Mouse (Mus musculus) activated CD4-positive, CD25-positive, alpha-beta regulatory T cell, adult 4 months (primary cell): ENCODE results near the gene Slc6a5. TPM values are rescaled to one million over a fixed set of nuclear protein-coding genes. Genes with fewer than 3 reads are reported as not detected.
"Not testable (repeated sequence)": the region's sequence is repeated elsewhere in the genome, so short reads cannot be mapped to it uniquely, and the experiment has no call there.

Source experiments
- ATAC-seq: one replicate; pipeline ENCODE4 v1.8.0; 2017
- polyA plus RNA-seq, 2 experiments: library from polyadenylated mRNA; unstranded; fragments of 100-300 nt; shearing (Covaris generic); gene quantifications; one replicate each; pipeline ENCODE4 v1.2.1; 2017

Slc6a5 gene
- polyA plus RNA-seq, 2 experiments from 2014 or later = not detected

DNA sequence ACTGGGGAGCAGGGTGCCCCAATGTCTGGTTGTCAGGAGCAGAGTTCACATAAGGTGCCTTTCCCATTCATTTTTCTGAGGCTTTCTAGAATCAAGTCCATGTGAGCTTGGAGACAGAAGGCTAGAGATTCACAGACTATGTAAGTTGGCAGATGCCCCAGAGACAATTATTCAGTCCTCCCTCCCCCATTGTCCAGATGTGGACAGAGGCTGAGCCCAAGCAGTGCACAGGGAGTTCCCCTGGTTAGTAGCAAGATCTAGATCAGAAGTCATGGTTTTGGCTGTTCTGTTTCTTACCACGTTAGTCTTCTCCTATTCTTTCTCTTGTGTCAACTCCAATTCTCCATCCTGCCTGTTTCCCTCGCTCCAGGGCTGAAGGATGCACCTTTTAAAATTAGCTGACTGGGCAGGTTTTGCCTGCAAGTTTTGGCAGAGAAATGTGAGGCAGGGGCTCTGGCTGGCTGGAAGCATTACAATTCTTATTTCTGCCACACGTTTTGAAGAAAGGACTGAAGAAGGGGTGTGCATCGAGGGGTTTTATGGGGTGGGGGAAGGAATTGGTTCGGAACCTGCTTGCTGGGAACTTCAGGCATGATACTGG is 3.9 kb downstream of the Slc6a5 start:
- ATAC-seq = no peak

DNA sequence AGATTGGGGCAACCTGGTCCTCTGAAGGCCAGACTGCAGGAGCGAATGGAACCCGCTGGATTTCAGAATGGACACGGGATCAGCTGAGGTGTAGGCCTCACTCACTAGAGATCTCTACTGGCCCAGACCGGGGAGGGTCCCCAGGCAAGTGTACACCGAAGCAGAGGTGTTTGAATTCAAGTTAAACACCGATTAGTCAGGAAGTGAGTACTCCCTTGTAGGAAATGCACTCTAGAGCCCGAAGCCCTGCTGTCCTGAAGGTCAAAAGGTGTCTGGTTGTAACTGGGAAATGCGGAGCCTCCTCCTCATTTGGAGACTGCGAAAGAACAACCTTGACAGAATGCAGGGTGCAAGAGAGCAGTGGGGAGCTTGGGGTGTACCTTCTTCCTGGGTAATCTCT is 5.0 kb downstream of the Slc6a5 start:
- ATAC-seq = no peak

DNA sequence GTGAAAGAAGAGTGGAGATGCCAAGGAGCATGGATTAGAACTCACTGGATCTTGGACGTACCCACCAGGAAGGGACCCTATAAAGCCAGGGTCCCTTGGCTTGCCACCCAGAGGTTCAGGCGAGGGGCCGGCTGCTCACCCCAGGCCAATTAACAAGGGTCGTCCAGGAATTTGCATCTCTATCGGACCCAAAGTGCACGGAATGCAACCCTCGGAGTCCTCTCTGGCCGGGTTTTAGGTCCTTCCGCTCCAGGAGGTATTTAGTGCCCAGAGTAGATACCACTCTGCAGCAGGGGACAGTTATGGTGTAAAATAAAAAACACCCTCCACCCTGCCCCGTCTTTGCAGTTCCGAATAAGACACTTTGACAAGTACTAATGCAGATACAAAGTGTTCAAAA is 5.5 kb downstream of the Slc6a5 start:
- ATAC-seq = no peak

DNA sequence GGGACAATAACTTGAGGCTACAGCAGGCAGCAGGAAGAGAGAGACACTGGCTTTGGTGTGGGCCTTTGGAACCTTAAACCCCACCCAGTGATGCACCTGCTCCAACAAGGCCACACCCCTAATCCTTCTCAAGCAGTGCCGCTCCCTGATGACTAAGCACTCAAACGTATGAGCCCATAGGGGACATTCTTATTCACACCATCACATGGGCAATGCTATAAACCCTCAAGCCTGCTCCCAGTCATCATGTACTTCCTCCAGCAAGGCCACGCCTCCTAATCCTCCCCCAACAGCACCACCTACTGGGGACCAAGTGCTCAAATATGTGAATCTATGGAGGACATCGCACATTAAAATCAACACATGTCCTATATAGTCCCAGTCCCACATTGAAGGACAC is 9.5 kb downstream of the Slc6a5 start:
- ATAC-seq = no peak

DNA sequence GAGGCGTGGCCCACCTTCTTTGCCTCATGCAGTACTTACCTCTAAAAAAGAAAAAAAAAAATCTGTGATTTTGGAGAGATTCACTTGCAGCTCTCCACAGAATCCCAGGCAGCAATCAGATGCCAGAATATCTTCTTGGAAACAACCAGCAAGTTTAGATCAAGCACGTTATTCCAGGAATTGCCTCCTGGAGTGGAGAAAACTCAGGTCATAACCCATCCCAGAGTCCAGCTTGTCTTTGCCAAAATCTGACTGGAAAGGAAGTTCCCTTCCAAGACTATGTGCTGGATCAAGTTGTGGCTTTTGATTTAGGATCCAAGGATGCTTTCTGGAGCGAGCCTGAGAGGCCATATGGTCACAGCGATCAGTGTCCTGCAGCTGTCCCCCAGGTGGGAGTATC is 10.8 kb downstream of the Slc6a5 start:
- ATAC-seq = no peak

DNA sequence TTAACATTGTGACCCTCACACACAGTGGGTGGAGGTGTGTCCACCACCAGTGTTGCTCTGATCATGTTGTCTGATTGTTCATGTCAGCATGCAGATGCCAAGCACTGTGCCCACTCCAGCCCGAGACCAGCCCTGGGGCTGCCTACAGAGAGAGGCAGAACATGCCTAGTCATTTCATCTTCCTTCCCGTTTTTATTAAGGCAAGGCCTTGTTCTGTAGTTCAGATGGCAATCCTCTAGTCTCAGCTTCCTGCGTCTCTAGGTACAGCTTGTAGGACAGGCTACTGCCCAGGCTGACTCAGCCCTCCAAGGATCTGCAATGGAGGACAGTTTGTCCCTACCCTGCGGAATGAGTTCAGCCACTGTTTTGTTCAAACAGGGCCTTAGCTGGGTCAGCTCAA is 13.0 kb downstream of the Slc6a5 start:
- ATAC-seq = no peak

DNA sequence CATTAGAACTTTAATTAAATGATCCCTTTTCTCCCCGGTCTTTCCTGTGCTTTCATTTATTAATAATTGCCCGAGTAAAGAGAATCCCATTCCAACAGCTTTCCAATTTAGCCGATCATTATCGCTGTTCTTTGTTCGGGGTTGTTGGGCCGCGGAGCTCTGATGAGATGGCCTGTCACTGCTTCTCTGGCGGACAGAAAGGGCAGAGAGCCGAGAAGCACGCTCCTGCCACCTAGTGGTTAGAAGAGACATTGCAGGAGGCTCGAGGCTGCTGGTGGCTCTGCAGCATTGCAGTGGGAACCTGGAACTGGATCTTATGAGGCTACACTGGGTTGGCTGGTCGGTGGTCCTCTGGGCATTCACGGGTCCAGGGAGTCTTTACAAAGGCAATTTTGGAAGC is 13.4 kb downstream of the Slc6a5 start:
- peak; percentile 96 for ATAC-seq

DNA sequence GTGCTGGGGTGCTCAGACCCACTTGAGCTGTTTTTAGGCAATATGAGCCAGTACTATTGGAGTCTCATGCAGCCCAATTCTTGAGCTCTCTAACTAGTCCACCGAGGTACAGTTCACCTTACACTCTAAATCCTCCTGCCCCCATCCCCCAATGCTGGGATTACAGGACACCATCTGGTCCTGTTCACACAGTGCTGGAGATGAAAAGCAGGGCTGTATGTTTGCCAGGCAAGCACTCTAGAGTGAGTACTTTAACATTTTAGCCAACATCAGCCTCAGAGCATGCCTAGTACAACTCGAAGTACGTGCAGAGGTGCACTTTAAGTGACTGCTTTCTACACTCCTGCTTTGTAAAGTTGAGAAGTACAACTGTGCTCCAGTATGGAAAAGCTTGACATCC is 18.6 kb downstream of the Slc6a5 start:
- no peak for ATAC-seq

DNA sequence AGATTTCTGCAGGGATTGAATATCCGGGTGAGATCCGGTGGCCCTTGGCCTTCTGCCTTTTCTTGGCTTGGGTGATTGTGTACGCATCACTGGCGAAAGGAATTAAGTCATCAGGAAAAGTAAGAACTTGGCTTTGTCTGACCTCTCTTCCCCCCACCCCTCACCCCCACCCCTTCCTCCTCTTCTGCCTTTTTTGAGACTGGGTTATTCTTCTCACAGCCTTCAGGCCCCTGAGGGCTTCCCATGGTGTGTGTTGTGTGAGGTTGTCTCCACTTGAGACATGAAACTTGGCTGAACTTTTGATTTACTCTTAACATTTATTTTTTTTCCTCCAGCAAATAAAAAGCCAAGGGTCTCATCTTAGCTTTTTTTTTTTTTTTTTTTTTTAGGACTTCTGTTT is 20.1 kb downstream of the Slc6a5 start:
- no peak for ATAC-seq

DNA sequence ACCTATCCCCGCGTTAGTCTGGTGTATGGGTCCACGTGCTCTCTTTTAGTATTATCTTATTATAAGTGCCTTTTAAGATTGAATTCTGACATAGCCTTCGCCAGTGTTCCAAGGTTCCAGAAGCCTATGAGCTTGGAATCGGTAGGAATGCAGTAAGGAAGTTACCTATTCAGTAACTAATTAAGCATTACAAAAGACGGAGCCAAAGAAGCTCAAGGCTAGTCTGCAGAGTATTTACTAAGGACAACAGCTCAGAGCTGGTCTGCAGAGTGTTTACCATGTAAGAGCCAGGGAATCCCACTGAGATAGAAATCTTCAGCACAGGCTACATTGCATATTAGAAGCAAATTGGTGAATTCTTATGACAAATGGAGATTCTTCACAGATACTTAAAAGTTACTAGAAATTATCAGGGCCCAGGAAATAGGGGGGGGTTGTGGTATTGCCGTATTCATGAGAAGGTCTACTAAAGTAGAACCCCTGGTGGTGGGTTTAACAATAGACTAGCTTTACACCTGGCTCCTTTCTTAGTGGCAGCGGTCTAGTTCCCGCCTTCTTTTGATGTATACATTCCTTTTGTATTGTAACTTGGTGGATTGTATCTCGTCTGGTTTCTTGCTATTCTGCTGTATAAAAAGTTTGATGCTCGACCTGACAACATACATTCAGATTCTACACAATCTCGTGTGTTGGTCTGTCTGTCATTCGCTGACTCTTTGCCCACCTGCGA is 23.6 kb downstream of the Slc6a5 start:
- ATAC-seq = not testable (repeated sequence)

DNA sequence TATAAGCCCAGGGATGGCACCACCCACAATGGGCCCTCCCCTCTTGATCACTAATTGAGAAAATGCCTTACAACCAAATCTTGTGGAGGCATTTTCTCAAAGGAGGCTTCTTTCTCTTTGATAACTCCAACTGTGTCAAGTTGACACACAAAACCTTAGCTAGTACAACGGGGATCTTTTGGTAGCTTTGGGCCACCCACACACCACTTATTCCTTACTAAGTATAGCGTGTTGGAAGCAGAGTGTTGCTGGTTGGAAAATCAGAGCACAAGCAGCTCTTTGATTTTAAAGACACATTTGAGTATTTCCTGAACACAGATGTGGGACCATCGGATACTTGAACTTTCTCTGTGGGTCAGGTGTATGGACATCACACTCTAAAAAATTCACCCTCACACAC is 26.9 kb downstream of the Slc6a5 start:
- ATAC-seq = no peak

DNA sequence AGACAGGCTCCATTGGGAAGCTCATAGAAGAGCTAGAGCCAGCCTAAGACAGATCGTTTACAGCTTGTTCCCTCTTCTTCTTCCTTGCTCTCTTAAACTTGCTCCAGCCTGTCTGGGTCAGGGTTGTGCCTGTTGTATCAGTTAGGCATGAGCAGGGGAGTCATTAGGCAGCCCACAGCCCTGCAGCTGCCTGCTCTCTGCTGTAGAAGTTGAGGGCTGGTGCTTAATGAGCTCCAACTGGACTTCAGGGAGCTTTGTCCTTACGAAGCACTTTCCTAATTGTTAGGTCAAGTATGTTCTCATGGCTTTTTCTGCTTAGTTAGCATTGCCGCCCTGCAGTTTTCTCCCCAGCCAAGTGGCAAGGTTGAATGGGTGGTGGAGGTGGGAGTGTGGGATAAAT is 32.1 kb downstream of the Slc6a5 start:
- no peak for ATAC-seq

DNA sequence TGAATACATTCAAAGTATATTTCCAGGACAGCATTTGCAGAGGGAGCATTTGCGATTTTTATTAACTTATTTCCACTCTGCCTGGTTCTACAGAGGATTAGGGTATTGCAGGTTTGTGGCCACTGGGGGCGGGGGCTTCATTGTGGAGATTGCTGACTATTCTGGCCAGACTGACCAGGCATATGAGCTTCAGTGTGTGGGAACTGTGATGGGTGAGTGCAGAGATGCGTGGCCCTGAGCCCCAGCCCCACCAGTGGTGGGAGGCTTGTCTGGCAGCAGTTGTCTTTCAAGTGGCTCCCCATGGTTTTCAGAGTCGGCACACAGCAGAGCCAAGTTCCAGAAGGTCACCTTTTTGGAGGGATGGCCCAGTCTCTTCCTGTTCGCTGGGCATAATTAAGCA is 32.5 kb downstream of the Slc6a5 start:
- no peak for ATAC-seq

DNA sequence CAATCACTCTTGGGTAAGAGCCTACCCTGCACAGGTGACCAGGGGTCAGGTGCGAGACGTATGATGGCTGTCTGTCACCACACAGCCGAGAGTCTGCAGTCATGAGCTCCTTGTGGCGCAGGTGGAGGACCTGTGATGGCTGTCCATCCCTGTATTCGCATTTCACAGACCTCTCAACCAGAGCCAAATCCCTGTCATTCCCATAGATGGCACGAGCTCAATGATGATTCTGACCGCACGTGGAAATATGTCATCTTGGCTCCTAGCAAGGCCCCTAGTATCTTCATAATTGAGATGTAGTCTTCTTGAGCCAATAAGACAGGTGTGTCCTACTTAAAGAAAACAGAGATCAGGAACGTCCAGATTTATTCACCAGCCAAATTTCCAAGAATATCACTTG is 36.7 kb downstream of the Slc6a5 start:
- ATAC-seq = no peak

DNA sequence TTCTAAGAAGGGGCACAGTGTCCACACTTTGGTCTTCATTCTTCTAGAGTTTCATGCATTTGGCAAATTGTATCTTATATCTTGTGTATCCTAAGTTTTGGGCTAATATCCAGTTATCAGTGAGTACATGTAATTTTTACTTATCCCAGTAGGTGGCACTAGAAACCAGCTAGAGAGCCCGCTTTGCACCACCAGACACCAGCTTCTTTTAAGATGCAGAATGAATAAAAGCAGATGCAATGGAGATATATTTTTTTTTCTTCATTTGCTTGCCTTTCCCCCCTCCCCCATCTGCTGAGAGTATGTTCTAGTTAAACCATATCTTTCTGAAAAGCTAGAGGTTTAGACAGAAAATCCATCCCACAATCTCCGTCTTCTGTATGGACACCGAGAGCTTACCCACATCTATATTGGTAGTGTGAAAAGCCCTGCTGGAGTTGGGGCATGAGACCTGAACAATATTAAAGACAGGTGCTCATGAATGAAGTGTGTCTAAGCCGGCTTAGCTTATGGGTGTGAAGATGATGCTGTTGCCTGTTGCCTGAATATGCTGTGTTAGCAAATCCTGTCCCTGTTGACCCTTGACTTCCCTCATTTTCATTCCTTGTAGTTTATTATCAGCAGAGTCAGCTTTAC is 43.7 kb downstream of the Slc6a5 start:
- no peak for ATAC-seq

DNA sequence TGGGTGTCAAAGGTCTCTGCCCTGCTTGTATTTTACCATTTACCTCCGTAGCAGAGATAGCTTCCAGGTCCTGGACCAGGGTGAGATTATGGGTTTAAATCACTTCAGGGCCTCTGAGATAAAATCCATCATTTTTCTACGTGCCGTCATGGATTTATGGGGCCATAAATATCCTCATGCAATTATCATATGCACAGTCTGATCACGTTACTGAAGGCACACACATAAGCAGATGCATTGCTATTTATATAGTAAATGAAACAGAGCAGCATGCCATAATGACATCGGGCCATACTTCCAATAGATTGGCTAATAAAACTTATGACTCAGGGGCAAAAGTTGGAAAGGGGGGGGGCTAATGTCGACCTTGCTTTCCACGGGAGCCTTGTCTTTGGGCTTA is 44.9 kb downstream of the Slc6a5 start:
- no peak for ATAC-seq

DNA sequence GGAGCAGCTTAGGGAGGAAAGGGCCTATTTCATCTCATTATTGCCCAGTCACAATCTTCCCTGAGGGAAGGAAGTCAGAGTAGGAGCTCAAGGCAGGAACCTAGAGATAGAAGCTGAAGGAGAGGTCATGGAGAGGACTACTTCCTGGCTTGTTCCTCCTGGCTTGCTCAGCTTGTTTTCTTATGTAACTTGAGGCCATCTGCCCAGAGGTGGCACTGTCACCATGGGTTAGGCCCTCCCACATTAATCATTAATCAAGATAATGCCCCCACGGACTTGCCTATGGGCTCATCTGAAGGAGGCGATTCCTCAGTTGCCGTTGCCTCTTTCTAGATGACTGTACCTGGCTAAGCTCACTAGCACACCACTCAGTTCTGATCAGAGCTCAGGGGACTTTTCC is 47.2 kb downstream of the Slc6a5 start:
- no peak for ATAC-seq

DNA sequence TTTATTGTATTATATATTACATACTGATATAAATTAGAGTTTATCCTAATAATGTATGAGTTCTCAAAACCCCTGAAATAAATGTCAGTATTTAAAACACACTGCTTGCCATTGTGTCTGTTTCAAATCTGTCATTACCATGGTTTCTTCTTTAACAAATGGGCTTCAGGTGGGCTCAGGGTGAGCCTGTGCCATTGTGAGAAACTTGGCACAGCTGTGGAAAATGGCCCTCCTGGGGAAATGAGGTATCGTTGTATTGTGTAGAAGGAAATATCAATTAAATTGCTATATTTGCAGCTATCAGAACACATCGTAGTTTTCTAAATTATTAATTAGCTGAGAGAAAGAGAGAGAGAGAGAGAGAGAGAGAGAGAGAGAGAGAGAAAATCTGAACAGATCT is 53.8 kb downstream of the Slc6a5 start:
- no peak for ATAC-seq

DNA sequence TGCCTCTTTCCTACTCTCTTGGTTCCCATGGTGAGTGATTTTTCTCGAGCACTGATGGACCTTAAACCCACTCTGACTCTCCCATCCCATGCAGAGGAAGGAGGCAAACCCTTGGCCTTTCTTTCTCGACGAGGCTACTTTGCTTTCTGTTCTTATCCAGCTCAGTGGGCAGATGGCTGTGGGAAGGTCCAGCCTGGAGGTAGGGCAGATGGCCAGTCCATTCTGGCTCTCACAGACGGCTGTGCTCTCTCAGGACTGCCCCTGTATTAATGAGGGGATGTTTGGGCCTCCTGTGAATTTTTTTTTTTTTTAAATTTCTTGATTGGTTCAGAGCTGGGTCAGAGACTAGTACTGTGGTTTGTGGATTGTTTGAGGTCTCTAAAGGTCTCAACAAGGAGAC is 59.6 kb downstream of the Slc6a5 start:
- no peak for ATAC-seq

DNA sequence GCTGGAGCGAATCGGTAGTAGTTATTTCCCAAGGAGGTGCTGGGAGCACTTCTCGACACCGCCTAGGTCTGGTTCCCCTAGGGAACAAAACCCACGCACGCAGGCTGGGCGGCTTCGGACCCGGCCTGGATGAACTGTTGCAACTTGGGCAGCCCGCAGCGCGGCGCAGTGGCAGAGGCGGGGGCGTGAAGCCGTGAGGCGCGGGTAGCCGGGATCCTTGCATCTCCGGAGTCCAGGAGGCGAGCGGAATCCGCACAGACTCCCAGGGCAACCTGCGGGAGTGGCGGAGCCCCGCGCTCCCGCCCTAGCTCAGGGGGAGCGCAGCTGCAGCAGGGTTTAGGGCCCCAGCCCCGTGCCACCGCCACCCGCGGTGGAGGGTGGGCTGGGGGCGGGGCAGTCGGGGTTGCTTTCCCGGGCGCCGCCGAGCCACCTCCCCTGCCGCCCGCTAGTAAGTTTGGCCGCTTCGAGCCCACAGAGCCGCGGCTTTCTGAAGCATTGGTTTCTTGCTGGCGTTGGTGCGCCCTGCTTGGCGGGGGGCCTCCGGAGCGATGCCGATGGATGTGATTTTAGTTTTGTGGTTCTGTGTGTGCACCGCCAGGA is 65.0 kb downstream of the Slc6a5 start, which contains the start of gene Nell1:
TSS of gene Nell1 (plus strand) at position 24 of the 600 bp plus-strand sequence.
- ATAC-seq = no peak

DNA sequence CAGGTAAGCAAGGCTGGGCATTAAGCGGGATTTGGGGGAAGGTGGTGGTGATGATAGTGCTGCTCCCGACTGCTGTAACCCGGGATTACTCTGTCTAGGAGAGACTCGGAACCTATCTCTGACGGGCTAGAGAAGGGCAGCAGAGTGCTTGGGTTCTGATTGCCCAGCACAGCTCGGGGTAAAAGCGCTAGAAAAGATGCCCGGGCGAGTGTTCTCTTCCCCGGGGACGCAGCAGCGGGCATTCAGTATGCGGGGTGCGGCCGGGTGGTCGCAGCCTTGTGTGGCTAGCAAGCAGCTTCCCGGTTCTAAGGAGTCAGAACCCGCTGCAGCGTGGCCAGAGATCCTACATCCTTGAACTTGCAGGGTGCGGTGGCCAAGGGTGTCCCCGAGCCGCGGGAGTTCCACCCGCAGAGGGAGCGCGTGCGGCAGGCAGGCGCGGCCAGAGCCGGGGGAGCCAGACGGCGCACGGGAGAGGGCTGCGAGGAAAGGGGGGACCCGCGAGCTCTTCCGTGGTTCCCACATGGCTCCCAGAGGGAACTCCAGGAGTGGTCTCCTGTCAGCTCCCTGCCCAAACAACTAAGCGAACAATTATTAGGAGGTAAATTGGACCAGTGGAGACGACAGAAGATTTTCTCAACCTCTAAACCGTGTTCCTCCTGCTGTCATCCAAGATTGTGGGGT is 65.6 kb downstream of the Slc6a5 start:
- no peak for ATAC-seq

DNA sequence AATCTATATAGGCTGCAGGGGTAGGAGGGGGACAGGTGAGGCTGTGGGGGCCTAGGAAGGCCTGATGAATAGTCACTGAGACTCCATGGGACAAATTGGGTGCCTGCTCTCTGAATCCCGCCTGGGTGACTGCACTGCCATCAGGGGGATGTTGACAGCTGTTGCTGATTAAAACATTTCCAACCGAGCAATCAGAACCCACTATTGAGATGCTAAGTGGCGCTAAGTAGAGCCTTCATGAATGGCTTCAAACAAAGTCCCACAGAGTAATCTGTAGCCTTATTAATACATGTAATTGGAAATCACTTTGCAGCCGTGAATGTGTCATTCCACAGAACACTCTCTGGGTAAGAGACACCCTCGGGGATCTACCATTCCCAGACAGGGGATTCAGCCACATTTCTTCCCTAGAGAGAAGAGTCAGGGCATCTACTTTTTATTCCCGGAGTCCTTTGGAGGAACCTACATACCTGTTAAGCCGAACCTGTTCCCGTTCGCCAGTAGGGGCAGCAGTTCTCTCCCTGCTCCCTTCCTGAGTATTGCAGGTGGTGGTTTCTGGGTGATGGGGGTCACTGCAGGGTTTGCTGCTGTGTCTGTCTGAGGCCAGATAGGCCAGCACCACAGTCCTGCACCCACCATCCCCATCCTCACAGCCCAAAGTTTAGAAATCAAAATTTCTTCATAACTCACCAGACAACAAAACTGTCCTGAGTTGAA is 71.7 kb downstream of the Slc6a5 start:
- no peak for ATAC-seq

DNA sequence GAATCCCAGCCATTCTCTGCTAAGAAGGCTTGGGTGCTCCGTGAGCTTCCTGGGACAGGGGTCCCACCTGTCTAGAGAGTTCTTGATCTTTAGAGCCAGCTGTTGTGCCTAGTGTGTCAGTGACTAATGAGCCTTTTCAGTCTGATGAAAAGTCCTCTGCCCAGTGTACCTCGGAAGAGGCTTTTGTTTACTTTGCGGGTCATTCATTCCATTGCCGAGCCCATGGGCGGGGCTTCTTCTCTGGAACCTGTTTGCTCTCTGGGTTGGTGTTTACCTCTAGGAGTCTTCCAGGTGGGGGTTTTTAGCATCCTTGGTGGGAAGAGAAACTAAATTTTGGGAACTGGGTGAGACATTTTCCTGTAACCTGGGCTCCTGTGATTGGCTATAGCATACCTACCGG is 74.8 kb downstream of the Slc6a5 start:
- no peak for ATAC-seq
